Mouse (Mus musculus) large intestine, adult 2 months (tissue): ENCODE results near the gene Plxdc1. TPM values are rescaled to one million over a fixed set of nuclear protein-coding genes. Genes with fewer than 3 reads are reported as not detected.

Experiments
- DNase-seq: peaks from one replicate; pipeline ENCODE4 v3.0.0-alpha.2; 2012; ENCODE audit warnings: low read depth, low spot score
- WGBS: fragments of 180-500 bp; shearing (Covaris S2); methylation state at CpG from one replicate; pipeline ENCODE4 v1.1.7; 2018; 5-methylcytosine and 5-hydroxymethylcytosine counted together
- polyA plus RNA-seq: library from polyadenylated mRNA; depleted of rRNA; stranded (reverse); fragments of >200 nt; gene quantifications from 2 replicates; pipeline ENCODE4 v1.2.3, GENCODE M21; 2012

Gene Plxdc1
- polyA plus RNA-seq, 1 experiment, result 1.3 TPM

- peak; percentile 16 for DNase-seq
- 52% methylated on average over 3 of the region's 3 CpGs for WGBS
These were observed 49.5 kb downstream of the Plxdc1 start for GRCm38 (mm10) chr11:97936758-97937157.

DNA sequence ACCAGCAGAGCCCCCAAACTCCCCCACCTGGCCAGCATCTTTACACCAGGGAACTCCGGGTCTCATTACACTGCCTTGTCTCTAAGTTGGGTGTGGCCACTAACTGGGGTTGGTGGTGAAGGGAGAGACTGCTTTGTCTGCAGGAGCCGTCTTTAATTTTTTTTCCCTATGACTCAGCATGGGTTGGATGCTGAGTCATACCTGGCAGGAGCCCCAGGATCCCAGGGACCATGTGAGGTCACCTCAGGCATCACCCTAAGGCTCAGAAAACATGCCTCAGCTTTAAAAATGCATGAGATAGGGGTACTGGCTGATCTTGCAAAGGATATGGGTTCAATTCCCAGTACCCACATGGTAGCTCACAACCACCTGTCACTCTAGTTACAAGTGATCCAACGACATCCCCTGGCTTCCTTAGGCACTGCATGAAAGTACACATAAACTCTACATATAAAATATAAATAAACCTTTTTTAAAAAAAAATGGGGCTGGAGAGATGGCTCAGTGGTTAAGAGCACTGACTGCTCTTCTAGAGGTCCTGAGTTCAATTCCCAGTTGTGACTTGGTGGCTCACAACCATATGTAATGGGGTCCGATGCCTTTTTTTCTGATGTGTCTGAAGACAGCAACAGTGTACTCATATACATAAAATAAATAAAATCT lies 50.2 kb downstream of the Plxdc1 start:
- 36% methylated on average over 4 of the region's 4 CpGs for WGBS
- no peak for DNase-seq

DNA sequence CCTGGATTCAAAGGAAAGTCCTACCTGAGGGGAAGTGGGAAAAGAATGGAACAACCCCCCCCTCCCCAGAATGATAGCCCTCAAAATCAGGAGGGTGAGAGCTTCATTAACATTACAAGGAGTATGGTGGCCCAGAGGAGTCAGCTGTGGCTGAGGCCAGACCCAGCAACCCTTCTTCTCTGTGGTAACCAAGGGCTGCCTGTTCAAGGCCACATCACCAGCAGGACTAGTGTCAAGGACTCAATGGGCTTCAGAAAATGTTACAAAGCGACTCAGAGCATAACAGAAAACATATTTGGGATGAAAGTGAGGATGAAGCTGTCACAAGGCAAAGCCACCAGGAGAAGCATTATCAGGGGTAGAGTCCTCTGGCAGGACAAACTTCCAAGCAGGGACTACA lies 52.7 kb downstream of the Plxdc1 start:
- DNase-seq, result no peak

DNA sequence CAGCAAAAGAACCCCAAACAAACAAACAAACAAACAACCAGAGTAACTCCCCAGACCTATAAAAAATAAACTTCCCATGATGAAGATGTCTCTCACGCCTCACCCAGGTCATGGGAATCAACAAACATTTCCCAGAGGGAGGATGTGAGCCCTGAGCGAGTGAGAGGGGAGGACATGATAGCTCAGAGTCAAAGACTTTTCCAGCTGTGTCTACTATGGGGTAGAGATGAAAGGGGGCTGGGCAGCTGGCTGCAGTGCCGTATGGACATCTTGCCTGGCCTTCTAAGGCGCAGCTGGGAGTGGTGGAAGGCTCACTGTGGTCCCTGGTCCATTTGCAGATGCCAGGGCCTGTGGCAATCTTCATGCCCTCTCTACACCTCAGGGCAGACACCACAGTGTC lies 57.3 kb downstream of the Plxdc1 start:
- 61% methylated on average over 4 of the region's 4 CpGs for WGBS
- no peak for DNase-seq

More for the DNA sequence above, 52.7 kb downstream of the Plxdc1 start:
- 89% methylated on average over 1 of the region's 1 CpGs for WGBS

- 92% methylated on average over 10 of the region's 10 CpGs for WGBS
- DNase-seq, result no peak
These were observed 62.0 kb downstream of the Plxdc1 start for GRCm38 (mm10) chr11:97924217-97924616.

- 53% methylated on average over 9 of the region's 9 CpGs for WGBS
- DNase-seq, result no peak
These were observed 62.6 kb downstream of the Plxdc1 start for GRCm38 (mm10) chr11:97923639-97924038.

- WGBS, result 90% methylated on average over 6 of the region's 6 CpGs
- no peak for DNase-seq
These were observed 70.2 kb downstream of the Plxdc1 start for GRCm38 (mm10) chr11:97915974-97916503.

DNA sequence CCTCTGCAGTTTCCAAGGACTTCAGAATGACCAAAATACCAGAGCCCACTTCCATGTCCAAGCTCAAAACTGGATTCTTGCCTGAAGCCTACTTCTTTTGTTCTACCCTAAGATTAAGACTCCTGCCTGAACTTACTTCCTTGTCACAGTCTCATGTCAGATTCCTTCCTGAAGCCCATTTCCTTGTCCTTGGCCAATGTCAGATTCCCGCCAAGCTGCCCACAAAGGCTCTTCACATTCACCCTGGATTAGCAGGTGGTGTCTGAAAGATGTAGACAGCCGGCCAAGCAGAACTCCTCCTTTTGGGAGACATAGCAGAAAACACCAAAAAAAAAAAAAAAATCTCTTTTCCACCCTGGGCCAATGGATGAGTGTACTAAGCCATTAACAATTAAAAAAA lies 70.8 kb downstream of the Plxdc1 start:
- WGBS, result 81% methylated on average over 2 of the region's 2 CpGs
- DNase-seq, result no peak

DNA sequence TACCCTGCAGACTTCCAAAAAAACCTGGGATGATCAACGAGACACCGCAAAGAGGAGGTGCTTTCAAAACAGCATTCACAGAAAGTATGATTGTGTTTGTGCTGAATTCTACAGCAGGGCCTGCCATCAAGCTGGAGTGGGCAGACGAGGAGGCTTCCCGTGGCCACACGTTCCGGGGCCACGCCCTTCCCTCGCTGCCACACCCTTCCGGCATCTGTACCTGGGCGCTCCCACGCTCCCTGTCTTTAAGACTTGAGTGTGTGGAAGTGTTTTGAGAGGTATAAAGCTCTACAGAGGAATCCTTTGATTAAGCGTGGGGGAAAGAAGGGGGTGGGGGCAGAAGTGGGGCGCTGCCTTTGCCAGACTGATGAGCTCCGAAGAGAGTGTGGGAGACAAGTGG lies 73.1 kb downstream of the Plxdc1 start:
- 59% methylated on average over 14 of the region's 14 CpGs for WGBS
- DNase-seq, result no peak

GRCm38 (mm10) chr11:97908634-97909348 lies 77.5 kb downstream of the Plxdc1 start:
- no peak for DNase-seq
- 83% methylated on average over 11 of the region's 11 CpGs for WGBS

DNA sequence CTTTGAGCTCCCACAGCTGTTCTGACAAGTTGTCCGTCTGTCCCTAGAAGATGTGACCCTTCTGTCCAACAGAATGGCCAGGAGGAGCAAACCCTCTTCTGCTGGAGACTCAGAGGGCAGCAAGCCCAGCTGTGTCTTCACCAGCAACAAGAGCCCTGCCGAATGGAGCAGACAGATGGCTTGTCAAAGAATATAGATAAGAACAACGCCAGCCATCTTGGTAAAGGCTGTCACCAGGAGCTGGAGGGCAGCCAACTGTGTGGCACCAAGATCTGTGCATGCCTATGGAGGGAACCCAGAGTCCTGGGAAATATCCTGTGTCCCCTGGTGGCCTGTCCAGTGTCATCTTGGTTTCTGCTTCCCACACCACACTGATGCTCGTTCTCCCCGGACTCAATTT lies 78.3 kb downstream of the Plxdc1 start:
- 82% methylated on average over 5 of the region's 5 CpGs for WGBS
- no peak for DNase-seq

DNA sequence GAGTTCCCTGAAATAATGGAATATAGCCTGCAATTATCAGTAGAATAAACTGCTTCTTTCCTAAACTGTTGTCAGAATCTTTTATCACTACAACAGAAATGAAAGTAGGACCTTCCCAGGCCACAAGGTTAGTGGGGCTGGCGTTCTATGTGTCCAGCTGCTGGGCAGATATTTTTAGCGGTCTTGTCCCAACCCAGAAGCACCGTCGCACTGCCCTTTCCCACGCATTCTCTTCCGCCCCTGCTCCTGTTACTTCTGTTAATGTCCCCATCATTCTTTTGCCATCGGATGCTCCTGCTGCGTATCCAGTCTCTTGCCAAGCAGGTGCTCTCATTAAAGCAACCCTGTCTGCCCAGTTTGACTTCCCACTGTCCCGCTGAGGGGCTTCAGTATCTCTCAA lies 79.3 kb downstream of the Plxdc1 start:
- DNase-seq, result no peak
- 84% methylated on average over 9 of the region's 9 CpGs for WGBS

DNA sequence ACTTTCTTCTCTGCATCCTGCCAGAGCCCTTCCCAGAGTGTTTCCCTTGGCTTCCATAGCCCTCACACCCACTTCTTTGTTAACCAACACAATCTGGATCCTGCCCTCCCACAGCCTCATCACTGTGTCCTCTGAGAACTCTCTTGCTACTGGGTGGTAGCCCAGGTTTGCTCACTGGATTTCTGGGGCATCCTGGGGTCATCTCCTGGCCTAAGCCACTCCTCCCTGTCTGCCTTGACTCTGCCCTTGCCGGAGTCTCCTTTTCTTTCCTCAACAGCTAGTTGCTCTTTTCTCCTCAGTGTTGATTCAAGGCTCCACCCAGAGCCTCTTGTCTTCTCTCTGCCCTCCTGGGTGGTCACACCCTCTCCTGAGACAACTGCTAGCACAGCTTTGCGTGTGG lies 80.3 kb downstream of the Plxdc1 start:
- 24% methylated on average over 2 of the region's 2 CpGs for WGBS

DNA sequence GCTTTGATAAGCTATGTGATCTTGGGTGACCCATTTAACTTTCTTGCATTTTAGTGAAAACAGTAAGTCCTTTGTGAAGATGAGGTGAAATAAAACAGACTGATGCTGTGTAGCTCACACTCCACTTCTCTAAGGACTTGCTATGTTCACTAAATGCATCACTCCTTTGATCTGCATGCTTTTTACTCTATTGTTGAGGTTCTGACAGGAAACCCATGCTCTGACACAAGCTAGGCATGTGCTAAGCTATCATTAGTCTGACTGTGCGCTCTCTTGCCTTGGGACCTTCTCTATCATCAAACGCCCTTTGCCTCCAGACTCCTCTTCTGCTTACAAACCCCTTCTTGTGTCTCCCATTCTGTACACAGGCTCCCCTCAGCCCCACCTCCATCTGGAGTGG lies 80.7 kb downstream of the Plxdc1 start:
- no peak for DNase-seq
- 89% methylated on average over 2 of the region's 2 CpGs for WGBS

More for the DNA sequence above, 80.3 kb downstream of the Plxdc1 start:
- DNase-seq, result no peak

GRCm38 (mm10) chr11:97904801-97905200 lies 81.4 kb downstream of the Plxdc1 start:
- DNase-seq, result no peak

DNA sequence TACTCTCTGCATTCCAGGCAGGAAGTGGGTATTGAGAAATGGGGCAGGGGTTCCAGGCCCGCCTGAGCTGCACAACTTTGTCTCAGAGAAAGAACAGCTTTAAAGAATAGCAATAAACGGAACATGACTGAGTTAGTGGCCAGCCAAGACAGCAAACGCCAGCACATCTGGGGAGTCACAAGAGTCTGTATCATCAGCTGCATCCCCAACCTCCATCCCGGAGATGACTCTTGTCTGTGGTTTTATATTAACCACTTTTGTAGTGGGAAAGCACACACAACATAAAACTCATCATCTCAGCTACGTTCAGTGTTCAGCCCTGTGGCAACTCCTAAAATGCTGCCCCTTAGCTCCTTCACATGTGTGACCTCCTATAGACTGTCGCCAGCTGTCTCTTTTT lies 84.4 kb downstream of the Plxdc1 start:
- 46% methylated on average over 6 of the region's 6 CpGs for WGBS
- DNase-seq, result no peak

More at GRCm38 (mm10) chr11:97904801-97905200, 81.4 kb downstream of the Plxdc1 start:
- 75% methylated on average over 13 of the region's 13 CpGs for WGBS

- 1% methylated on average over 2 of the region's 2 CpGs for WGBS
- DNase-seq, result peak; percentile 72
These were observed 86.4 kb downstream of the Plxdc1 start for GRCm38 (mm10) chr11:97899822-97900221.

GRCm38 (mm10) chr11:97897568-97898185 lies 88.6 kb downstream of the Plxdc1 start:
- 59% methylated on average over 3 of the region's 3 CpGs for WGBS
- no peak for DNase-seq

DNA sequence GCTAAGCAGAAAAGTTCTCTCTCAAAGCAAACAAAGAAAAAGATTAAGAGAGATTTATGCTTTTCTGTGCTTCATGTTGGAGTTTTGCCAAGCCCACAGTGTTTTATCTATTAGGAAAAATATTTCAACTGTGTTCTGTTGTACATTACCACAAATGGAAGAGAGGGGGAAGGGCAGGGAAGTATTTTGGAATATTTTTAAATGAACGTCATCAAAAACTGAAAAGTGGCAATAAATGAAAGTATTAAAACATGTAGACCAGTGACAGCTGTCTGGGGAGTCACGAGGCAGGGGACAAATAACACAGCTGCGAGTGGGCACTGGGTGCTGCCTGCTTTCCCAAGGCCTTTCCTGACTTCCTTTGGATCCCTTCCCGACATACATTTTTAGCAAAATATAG lies 89.6 kb downstream of the Plxdc1 start:
- no peak for DNase-seq
- WGBS, result 50% methylated on average over 4 of the region's 4 CpGs

GRCm38 (mm10) chr11:97891821-97892220 lies 94.4 kb downstream of the Plxdc1 start:
- 74% methylated on average over 5 of the region's 5 CpGs for WGBS
- no peak for DNase-seq
